Mouse (Mus musculus) kidney, adult 2 months (tissue): Measurements from ENCODE around the gene Lbr. TPM values are rescaled to one million over a fixed set of nuclear protein-coding genes. Genes with fewer than 3 reads are reported as not detected.

Source experiments
- DNase-seq: peaks from one replicate; pipeline ENCODE4 v3.0.0; 2021
- H3K27ac ChIP-seq: fragments of 200-500 bp; 2 replicates; pipeline ENCODE4 v1.5.1; 2012; ENCODE audit warnings: low read depth, low read length, control low read depth, inconsistent platforms; ENCODE audit not compliant: insufficient read depth
- H3K27me3 ChIP-seq: fragments of 200-500 bp; replicated peaks from 2 replicates; pipeline ENCODE4 v1.6.1; 2012; ENCODE audit warnings: mild to moderate bottlenecking, moderate library complexity, low read length, inconsistent platforms; ENCODE audit not compliant: control insufficient read depth, insufficient read depth
- H3K36me3 ChIP-seq: fragments of 200-500 bp; 2 replicates; pipeline ENCODE4 v1.6.1; 2012; ENCODE audit warnings: mild to moderate bottlenecking, moderate library complexity, low read length, inconsistent platforms; ENCODE audit not compliant: control insufficient read depth, insufficient read depth
- H3K4me1 ChIP-seq: fragments of 200-500 bp; 2 replicates; pipeline ENCODE4 v1.6.1; 2011; ENCODE audit warnings: low read length; ENCODE audit not compliant: control insufficient read depth, insufficient read depth
- H3K4me3 ChIP-seq: fragments of 200-500 bp; 2 replicates; pipeline ENCODE4 v1.5.1; 2011; ENCODE audit warnings: mild to moderate bottlenecking, low read depth, low read length, control low read depth; ENCODE audit not compliant: insufficient read depth
- CTCF ChIP-seq: fragments of 200-500 bp; conservative IDR thresholded peaks from 2 replicates; pipeline ENCODE4 v1.5.1; 2011; ENCODE audit warnings: low read depth, mild to moderate bottlenecking, control low read depth, low read length, moderate library complexity, mixed read lengths; ENCODE audit not compliant: insufficient read depth, insufficient read length
- POLR2A ChIP-seq: fragments of 200-500 bp; IDR thresholded peaks from one replicate; pipeline ENCODE4 v1.6.1; 2011; ENCODE audit warnings: low read depth, low read length, control low read depth
- WGBS: fragments of 180-500 bp; shearing (Covaris S2); methylation state at CpG from one replicate; pipeline ENCODE4 v1.1.7; 2018; 5-methylcytosine and 5-hydroxymethylcytosine counted together
- polyA plus RNA-seq: library from polyadenylated mRNA; depleted of rRNA; stranded (reverse); fragments of >200 nt; gene quantifications from 2 replicates; pipeline ENCODE4 v1.2.3, GENCODE M21; 2012

Gene Lbr
- polyA plus RNA-seq, 1 experiment: 14.5 TPM

- no peaks in the 10 kb centered on the region for H3K4me1 ChIP-seq
- 74% methylated on average over 9 of the region's 9 CpGs for WGBS
Observed at GRCm38 (mm10) chr1:181873086-181873920, 30.5 kb upstream of the Lbr start.

DNA sequence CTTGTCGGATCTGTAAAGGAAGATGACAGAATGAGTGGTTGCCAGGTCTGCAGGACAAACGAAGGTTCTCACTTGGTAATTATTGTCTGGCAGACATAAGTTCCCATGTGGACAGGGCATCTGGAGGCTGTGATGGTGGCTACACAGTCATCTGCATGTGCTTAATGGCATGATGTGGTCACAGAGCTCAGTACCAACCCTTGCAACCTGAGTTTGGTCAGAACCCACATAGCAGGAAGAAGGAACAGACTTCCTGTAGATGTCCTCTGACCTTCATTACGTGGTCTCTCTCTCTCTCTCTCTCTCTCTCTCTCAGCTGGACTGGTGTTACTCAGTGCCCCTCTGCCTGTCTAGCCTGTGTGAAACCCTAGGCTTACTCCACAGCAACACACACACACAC lies 29.8 kb upstream of the Lbr start:
- Histone ChIP-seq H3K27ac (no peak overlapping the region), H3K27me3 (no peaks in the 10 kb centered on the region), H3K36me3 (no peaks in the 10 kb centered on the region), H3K4me3 (no peak overlapping the region), H3K4me1 (no peaks in the 10 kb centered on the region)
- no peak for DNase-seq
- TF ChIP-seq CTCF (no peak), POLR2A (no peak)
- 48% methylated on average over 3 of the region's 3 CpGs for WGBS

More at GRCm38 (mm10) chr1:181873086-181873920, 30.5 kb upstream of the Lbr start:
- Histone ChIP-seq H3K4me3 (no peak overlapping the region), H3K27me3 (no peaks in the 10 kb centered on the region), H3K27ac (no peak overlapping the region), H3K36me3 (no peaks in the 10 kb centered on the region)
- DNase-seq: no peak
- no peak for TF ChIP-seq CTCF
- no peak for TF ChIP-seq POLR2A

- TF ChIP-seq POLR2A (no peak), CTCF (no peak)
- no peaks in the 10 kb centered on the region for H3K36me3 ChIP-seq
- no peak for DNase-seq
- no peaks in the 10 kb centered on the region for H3K27me3 ChIP-seq
- WGBS: 89% methylated on average over 6 of the region's 6 CpGs
- H3K27ac ChIP-seq: no peak overlapping the region
- H3K4me1 ChIP-seq: no peaks in the 10 kb centered on the region
- H3K4me3 ChIP-seq: no peak overlapping the region
Observed at GRCm38 (mm10) chr1:181866429-181867280, 23.8 kb upstream of the Lbr start.

DNA sequence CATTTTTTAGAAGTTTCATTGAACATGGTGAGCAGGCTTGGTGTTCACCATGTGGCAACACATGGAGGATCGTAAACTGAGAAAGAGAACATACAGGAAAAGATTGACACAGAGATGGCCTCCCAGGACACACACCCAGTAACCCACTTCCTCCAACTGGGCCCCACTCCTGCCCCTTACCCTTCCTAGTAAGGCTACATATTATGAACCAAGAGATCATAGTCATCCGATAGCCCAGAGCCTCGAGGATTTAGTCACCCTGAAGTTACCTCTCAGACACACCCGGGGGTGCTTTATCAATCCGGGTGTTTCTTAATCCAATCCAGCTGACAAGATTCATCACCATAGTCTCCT lies 23.0 kb upstream of the Lbr start:
- DNase-seq: no peak
- Histone ChIP-seq H3K27me3 (no peaks in the 10 kb centered on the region), H3K36me3 (no peaks in the 10 kb centered on the region), H3K4me1 (no peaks in the 10 kb centered on the region), H3K27ac (no peak overlapping the region), H3K4me3 (no peak overlapping the region)
- TF ChIP-seq POLR2A: no peak
- TF ChIP-seq CTCF: no peak
- WGBS: 75% methylated on average over 5 of the region's 5 CpGs

- Histone ChIP-seq H3K36me3 (no peaks in the 10 kb centered on the region), H3K27me3 (no peaks in the 10 kb centered on the region), H3K4me3 (no peak overlapping the region), H3K4me1 (no peaks in the 10 kb centered on the region), H3K27ac (no peak overlapping the region)
- WGBS: 78% methylated on average over 11 of the region's 11 CpGs
- TF ChIP-seq POLR2A (no peak), CTCF (no peak)
- no peak for DNase-seq
Observed at GRCm38 (mm10) chr1:181864971-181865862, 22.4 kb upstream of the Lbr start.

GRCm38 (mm10) chr1:181863431-181863830 lies 20.6 kb upstream of the Lbr start:
- TF ChIP-seq POLR2A (no peak), CTCF (no peak)
- Histone ChIP-seq H3K27me3 (no peaks in the 10 kb centered on the region), H3K36me3 (no peaks in the 10 kb centered on the region), H3K4me1 (no peaks in the 10 kb centered on the region), H3K4me3 (no peak overlapping the region), H3K27ac (no peak overlapping the region)
- DNase-seq: no peak
- 58% methylated on average over 8 of the region's 8 CpGs for WGBS
